Mouse (Mus musculus) stomach, postnatal 0 days (tissue): ENCODE data around the gene Mturn.

Experiments used
- CTCF ChIP-seq: IDR thresholded peaks from 2 replicates; pipeline ENCODE4 v1.5.1; 2016; ENCODE audit warnings: antibody characterized with exemption, low read depth, mild to moderate bottlenecking, moderate library complexity
- EP300 ChIP-seq: optimal IDR thresholded peaks from 2 replicates; pipeline ENCODE3; 2016; ENCODE audit warnings: antibody characterized with exemption

GRCm38 (mm10) chr6:54689686-54690085 lies 8.3 kb downstream of the Mturn start:
- TF ChIP-seq CTCF (no peak), EP300 (no peak)
